Mouse (Mus musculus) liver, adult 2 months (tissue): ENCODE measurements around the gene Prl7c1.

Experiments
- CTCF ChIP-seq: fragments of 200-500 bp; IDR thresholded peaks from 2 replicates; pipeline ENCODE4 v1.5.1; 2011; ENCODE audit warnings: low read depth, low read length, control low read depth
- POLR2A ChIP-seq: fragments of 200-500 bp; IDR thresholded peaks from 2 replicates; pipeline ENCODE4 v1.6.1; 2011; ENCODE audit warnings: low read length, control low read depth; ENCODE audit not compliant: insufficient read depth; ENCODE audit errors: extremely low read depth

DNA sequence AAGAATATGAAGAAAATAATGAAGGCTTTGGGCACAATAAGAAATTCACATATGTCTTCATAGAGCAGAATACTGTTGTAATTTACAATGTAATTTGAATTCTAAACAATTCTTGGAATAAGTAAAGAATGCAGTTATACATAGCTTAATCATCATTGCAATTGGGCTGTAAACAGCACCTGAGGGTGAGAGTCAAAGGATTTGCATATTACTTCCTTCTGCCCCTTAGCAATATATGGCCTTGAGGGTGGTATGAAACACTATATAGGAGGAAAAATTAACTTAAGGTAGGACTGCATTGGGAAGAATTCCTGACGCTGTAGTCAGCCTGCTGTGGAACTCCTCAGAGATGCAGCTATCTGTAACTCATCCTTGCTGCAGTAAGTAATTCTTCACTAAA lies 20.8 kb upstream of the Prl7c1 start, which contains the start of gene Prl2a1:
- TF ChIP-seq CTCF, result no peak
- no peak for TF ChIP-seq POLR2A
